Mouse (Mus musculus): ENCODE measurements around the gene Kcna2. TPM values are rescaled to one million over a fixed set of nuclear protein-coding genes. Genes with fewer than 3 reads are reported as not detected.
A peak's percentile ranks its signal among the peaks of the same experiment; 100 is the strongest.

Gene Kcna2
- polyA plus RNA-seq (2012; fragmentation: generic; extraction: Trizol), result not detected
- long read RNA-seq, experiment 1, result 0 reads
- long read RNA-seq, experiment 2, result 0 reads

DNA sequence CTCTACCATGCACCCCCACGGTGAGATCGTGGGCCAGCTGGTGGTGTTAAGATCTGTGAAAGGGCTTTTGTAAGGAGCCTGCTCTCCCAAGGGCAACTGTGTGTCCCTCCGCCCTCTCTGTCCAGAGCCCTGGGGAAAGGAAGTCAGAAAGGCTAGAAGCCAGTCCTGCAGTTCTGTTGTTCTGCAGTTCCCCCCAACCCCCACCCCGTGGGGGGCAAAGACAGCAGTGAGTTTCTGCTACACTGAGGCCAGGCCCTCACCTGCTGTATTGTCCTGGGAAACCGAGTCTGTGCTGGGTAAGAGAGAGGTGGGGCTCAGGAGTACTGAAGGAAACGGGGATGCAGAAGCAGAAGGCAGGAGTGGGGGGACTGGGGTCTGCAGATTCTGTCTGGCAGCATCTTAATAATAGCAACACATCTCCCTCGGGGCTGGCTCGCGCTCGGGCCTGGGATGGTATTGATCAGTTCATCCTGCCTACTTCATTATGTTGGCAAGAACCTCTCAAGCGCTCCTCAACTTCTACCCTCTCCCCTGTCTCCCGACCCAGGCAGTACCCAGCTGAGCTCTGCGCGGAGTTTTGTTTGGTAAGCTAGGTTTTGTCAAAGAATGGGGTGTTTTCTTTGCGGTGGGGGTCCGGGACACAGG lies at the start of gene Kcna2:
Kcna2 (plus strand) TSS at position 336 of the 645 bp plus-strand sequence.
- H3K27me3 ChIP-seq (ENCODE audit: control insufficient read depth, insufficient read depth, insufficient read length), result peaks cover 89% of the 10 kb centered on the region
- H3K79me2 ChIP-seq (ENCODE audit: control insufficient read depth, insufficient read depth), result no peaks in the 10 kb centered on the region
- no peak within 1 kb of the TSS for H3ac ChIP-seq (ENCODE audit: control insufficient read depth, insufficient read length, low read depth)
- no peaks in the 10 kb centered on the region for H3K79me3 ChIP-seq (ENCODE audit: low read depth)
- H3K36me3 ChIP-seq (ENCODE audit: control insufficient read depth, insufficient read depth), result no peaks in the 10 kb centered on the region
- H3K4me3 ChIP-seq (ENCODE audit: insufficient read depth, poor library complexity, severe bottlenecking), result no peak within 1 kb of the TSS
- TF ChIP-seq MYOG (IDR thresholded peaks at IDR 0.05; ENCODE audit: control insufficient read depth, extremely low read depth, insufficient read length) (no peak), MYOD1 (IDR thresholded peaks at IDR 0.05; ENCODE audit: control insufficient read depth, insufficient read length, low read depth) (no peak), MAX (IDR thresholded peaks at IDR 0.05) (no peak), CEBPB (IDR thresholded peaks at IDR 0.05; ENCODE audit: low read depth) (no peak), CTCF (IDR thresholded peaks at IDR 0.05; ENCODE audit: control insufficient read depth, insufficient read depth, insufficient read length) (no peak), FOSL1 (IDR thresholded peaks at IDR 0.05; ENCODE audit: insufficient read depth, low read length, poor library complexity, severe bottlenecking) (no peak), USF1 (IDR thresholded peaks at IDR 0.05; ENCODE audit: low read depth) (no peak)

DNA sequence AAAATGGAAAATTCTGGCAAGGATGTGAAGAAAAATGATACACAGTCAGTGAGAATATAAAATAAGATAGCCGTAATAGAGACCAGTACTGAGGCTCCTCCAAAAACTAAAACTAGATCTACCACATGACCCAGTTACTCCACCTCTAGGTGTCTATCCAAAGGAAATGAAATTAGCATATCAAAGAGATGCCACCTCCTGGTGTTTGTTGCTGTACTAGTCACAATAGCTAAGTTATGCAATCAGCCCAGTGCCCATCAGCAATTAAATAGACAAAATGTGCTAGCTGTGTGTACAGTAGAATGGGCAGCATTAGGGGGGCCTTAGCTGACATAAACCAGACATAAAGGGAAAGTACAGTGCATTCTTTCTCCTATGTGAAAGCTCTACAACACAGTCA lies 39.5 kb upstream of the Kcna2 start:
- Histone ChIP-seq H3K27me3 (ENCODE audit: control insufficient read depth, insufficient read depth, insufficient read length) (no peaks in the 10 kb centered on the region), H3K4me3 (ENCODE audit: insufficient read depth, poor library complexity, severe bottlenecking) (no peak overlapping the region), H3K36me3 (ENCODE audit: control insufficient read depth, insufficient read depth) (no peaks in the 10 kb centered on the region), H3ac (ENCODE audit: control insufficient read depth, insufficient read length, low read depth) (no peak overlapping the region), H3K79me3 (ENCODE audit: low read depth) (no peaks in the 10 kb centered on the region), H3K79me2 (ENCODE audit: control insufficient read depth, insufficient read depth) (no peaks in the 10 kb centered on the region)
- TF ChIP-seq MYOG (IDR thresholded peaks at IDR 0.05; ENCODE audit: control insufficient read depth, extremely low read depth, insufficient read length) (no peak), CEBPB (IDR thresholded peaks at IDR 0.05; ENCODE audit: low read depth) (no peak), USF1 (IDR thresholded peaks at IDR 0.05; ENCODE audit: low read depth) (no peak), FOSL1 (IDR thresholded peaks at IDR 0.05; ENCODE audit: insufficient read depth, low read length, poor library complexity, severe bottlenecking) (no peak), MAX (IDR thresholded peaks at IDR 0.05) (no peak), CTCF (IDR thresholded peaks at IDR 0.05; ENCODE audit: control insufficient read depth, insufficient read depth, insufficient read length) (no peak), MYOD1 (IDR thresholded peaks at IDR 0.05; ENCODE audit: control insufficient read depth, insufficient read length, low read depth) (no peak)

DNA sequence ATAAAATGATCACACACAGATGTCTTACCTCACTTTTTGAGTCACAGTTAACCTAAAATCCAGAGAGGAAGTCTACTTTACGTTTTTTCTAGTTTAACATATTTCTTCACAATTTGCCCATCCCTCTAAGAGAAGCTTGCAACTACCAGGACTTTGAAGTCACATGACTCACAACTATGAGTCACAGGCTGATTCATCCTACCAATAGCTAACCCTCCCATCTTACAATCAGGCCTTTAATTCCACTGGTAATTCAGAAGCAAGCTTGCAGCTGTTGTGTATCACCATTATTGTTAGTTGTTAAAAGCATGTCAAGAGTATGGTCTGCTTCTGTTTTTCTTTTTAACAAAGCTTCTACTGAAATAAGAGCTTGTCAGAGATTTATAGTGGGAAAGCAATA lies 38.2 kb upstream of the Kcna2 start:
- H3K79me3 ChIP-seq (ENCODE audit: low read depth), result no peaks in the 10 kb centered on the region
- TF ChIP-seq CEBPB (IDR thresholded peaks at IDR 0.05; ENCODE audit: low read depth) (peak; percentile 53), MYOG (IDR thresholded peaks at IDR 0.05; ENCODE audit: control insufficient read depth, extremely low read depth, insufficient read length) (no peak), USF1 (IDR thresholded peaks at IDR 0.05; ENCODE audit: low read depth) (peak; percentile 96), CTCF (IDR thresholded peaks at IDR 0.05; ENCODE audit: control insufficient read depth, insufficient read depth, insufficient read length) (no peak), MYOD1 (IDR thresholded peaks at IDR 0.05; ENCODE audit: control insufficient read depth, insufficient read length, low read depth) (peak; percentile 87), FOSL1 (IDR thresholded peaks at IDR 0.05; ENCODE audit: insufficient read depth, low read length, poor library complexity, severe bottlenecking) (peak; percentile 98), MAX (IDR thresholded peaks at IDR 0.05) (peak; percentile 63)
- no peak overlapping the region for H3K4me3 ChIP-seq (ENCODE audit: insufficient read depth, poor library complexity, severe bottlenecking)
- no peaks in the 10 kb centered on the region for H3K27me3 ChIP-seq (ENCODE audit: control insufficient read depth, insufficient read depth, insufficient read length)
- H3K36me3 ChIP-seq (ENCODE audit: control insufficient read depth, insufficient read depth), result no peaks in the 10 kb centered on the region
- H3ac ChIP-seq (ENCODE audit: control insufficient read depth, insufficient read length, low read depth), result no peak overlapping the region
- no peaks in the 10 kb centered on the region for H3K79me2 ChIP-seq (ENCODE audit: control insufficient read depth, insufficient read depth)

DNA sequence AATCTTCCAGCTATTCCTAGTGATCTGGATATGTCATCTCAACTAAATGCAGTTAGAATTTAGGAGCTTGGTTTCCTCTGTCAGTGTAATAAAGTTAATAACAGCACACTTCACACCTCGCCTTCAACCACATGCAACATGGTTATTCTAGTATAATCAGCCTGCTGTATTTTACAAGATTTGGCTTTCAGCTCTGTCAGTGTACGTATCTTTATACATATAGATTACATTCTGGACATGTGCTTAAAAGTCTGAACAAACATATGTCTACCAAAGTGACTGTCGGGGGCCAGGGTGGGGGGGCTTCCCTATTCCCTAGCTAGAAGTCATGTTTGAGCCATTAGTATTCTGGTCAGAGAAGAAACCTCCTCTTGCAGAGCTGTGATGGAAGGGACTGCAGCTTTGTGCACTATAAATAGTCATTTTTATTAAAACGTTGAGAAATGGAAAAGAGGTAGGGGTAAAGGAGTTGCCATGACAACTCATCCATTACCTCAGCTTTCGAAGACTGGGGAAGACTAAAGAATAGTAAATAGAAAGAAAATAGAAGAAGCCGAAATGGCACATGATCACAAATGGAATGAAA lies 35.3 kb upstream of the Kcna2 start:
- H3K79me3 ChIP-seq (ENCODE audit: low read depth), result no peaks in the 10 kb centered on the region
- H3K27me3 ChIP-seq (ENCODE audit: control insufficient read depth, insufficient read depth, insufficient read length), result no peaks in the 10 kb centered on the region
- TF ChIP-seq CTCF (IDR thresholded peaks at IDR 0.05; ENCODE audit: control insufficient read depth, insufficient read depth, insufficient read length) (no peak), CEBPB (IDR thresholded peaks at IDR 0.05; ENCODE audit: low read depth) (no peak), MAX (IDR thresholded peaks at IDR 0.05) (no peak), FOSL1 (IDR thresholded peaks at IDR 0.05; ENCODE audit: insufficient read depth, low read length, poor library complexity, severe bottlenecking) (no peak), MYOD1 (IDR thresholded peaks at IDR 0.05; ENCODE audit: control insufficient read depth, insufficient read length, low read depth) (no peak), USF1 (IDR thresholded peaks at IDR 0.05; ENCODE audit: low read depth) (no peak), MYOG (IDR thresholded peaks at IDR 0.05; ENCODE audit: control insufficient read depth, extremely low read depth, insufficient read length) (no peak)
- no peak overlapping the region for H3ac ChIP-seq (ENCODE audit: control insufficient read depth, insufficient read length, low read depth)
- no peak overlapping the region for H3K4me3 ChIP-seq (ENCODE audit: insufficient read depth, poor library complexity, severe bottlenecking)
- H3K36me3 ChIP-seq (ENCODE audit: control insufficient read depth, insufficient read depth), result no peaks in the 10 kb centered on the region
- no peaks in the 10 kb centered on the region for H3K79me2 ChIP-seq (ENCODE audit: control insufficient read depth, insufficient read depth)

DNA sequence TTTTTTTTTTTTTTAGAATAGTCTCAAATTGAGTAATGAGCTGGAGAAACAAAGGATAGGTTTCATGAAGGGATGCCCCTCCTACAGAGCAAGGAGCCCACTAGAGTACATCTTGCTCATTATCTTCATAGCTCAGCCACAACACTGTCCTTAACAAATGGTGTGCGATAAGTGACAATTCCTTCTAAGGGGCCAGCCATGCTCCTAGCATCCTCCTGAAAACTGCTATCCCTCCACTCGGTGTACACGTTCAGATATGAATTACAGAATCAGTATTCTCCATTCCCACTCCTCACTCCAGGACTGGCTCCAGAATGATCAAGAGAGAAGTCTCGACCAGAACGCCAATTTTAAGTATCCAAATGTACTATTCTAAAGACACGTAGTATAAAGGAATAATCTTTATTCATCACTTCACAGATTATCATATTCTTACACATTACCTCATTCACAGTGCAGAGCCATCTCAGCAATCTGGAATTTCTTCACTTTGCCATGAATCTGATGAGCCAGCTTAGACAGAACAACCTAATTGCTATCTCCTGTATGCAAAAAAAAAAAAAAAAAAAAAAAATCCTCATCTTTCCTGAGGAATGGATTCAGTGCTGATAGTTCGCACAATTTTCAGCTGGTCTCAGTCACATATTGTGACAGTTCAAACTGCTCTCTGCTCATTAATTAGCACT lies 34.6 kb upstream of the Kcna2 start:
- Histone ChIP-seq H3K27me3 (ENCODE audit: control insufficient read depth, insufficient read depth, insufficient read length) (no peaks in the 10 kb centered on the region), H3ac (ENCODE audit: control insufficient read depth, insufficient read length, low read depth) (no peak overlapping the region), H3K79me3 (ENCODE audit: low read depth) (no peaks in the 10 kb centered on the region), H3K4me3 (ENCODE audit: insufficient read depth, poor library complexity, severe bottlenecking) (no peak overlapping the region), H3K79me2 (ENCODE audit: control insufficient read depth, insufficient read depth) (no peaks in the 10 kb centered on the region), H3K36me3 (ENCODE audit: control insufficient read depth, insufficient read depth) (no peaks in the 10 kb centered on the region)
- no peak for TF ChIP-seq USF1 (IDR thresholded peaks at IDR 0.05; ENCODE audit: low read depth)
- TF ChIP-seq MAX (IDR thresholded peaks at IDR 0.05), result no peak
- no peak for TF ChIP-seq MYOG (IDR thresholded peaks at IDR 0.05; ENCODE audit: control insufficient read depth, extremely low read depth, insufficient read length)
- TF ChIP-seq CTCF (IDR thresholded peaks at IDR 0.05; ENCODE audit: control insufficient read depth, insufficient read depth, insufficient read length), result no peak

All from C2C12 (cell line).